Mouse (Mus musculus) E14TG2a.4 (cell line): ENCODE measurements at regions not wholly inside any gene's neighbourhood (a gene's known extent, or its start where the extent isn't known, plus 50 kb on each side); places are given as distances from the start of the nearest gene placed in this dataset.

ENCODE experiments used
- CTCF ChIP-seq: conservative IDR thresholded peaks from 2 replicates; pipeline ENCODE4 v1.5.1; 2014; ENCODE audit warnings: low read length
- NANOG ChIP-seq: IDR thresholded peaks from 2 replicates; pipeline ENCODE4 v1.6.1; 2014; ENCODE audit warnings: borderline replicate concordance, low read length, mixed read lengths
- POU5F1 ChIP-seq: IDR thresholded peaks from 2 replicates; pipeline ENCODE4 v1.6.1; 2014; ENCODE audit warnings: low read length, borderline replicate concordance

- TF ChIP-seq CTCF (no peak), POU5F1 (no peak), NANOG (no peak)
These were observed 118.9 kb upstream of the Palmd start for GRCm38 (mm10) chr3:117087646-117088045.
